ENCODE assay signal across 8 mouse cellular contexts in genomic region chr7:143008996-143009665, GRCm38 (mm10). TPM values are rescaled to one million over a fixed set of nuclear protein-coding genes. Genes with fewer than 3 reads are reported as not detected.
DNase-seq lines count a peak whose midpoint lies in the region; ATAC-seq and TF ChIP-seq lines count a peak whose summit lies in the region.

No protein-coding gene starts in this region.

- no peak for ATAC-seq in embryonic facial prominence, embryonic 11.5 days (replicated peaks; ENCODE audit: insufficient number of reproducible peaks, low FRiP score, low TSS enrichment, low read depth)
- peak; percentile 36 for ATAC-seq in heart, postnatal 0 days (ENCODE audit: insufficient read depth, low read depth)

- WGBS in embryonic facial prominence, embryonic 11.5 days = 50% methylated on average over 3 of the region's 4 CpGs
- WGBS in heart, postnatal 0 days = 38% methylated on average over 3 of the region's 4 CpGs

- peaks cover 4% of the 10 kb centered on the region for H3K4me1 ChIP-seq in embryonic facial prominence, embryonic 11.5 days (ENCODE audit: control insufficient read depth, insufficient read depth, low read length)
- H3K4me1 ChIP-seq in heart, postnatal 0 days (ENCODE audit: control insufficient read depth, insufficient read depth) = peaks cover 67% of the 10 kb centered on the region

- no peak for TF ChIP-seq EP300 in heart, postnatal 0 days (IDR thresholded peaks at IDR 0.05; ENCODE audit: low read depth)

- no peaks in the 10 kb centered on the region for H3K36me3 ChIP-seq in embryonic facial prominence, embryonic 11.5 days (replicated peaks; ENCODE audit: control insufficient read depth, insufficient read depth, low read depth, low read length)
- H3K36me3 ChIP-seq in heart, postnatal 0 days (replicated peaks; ENCODE audit: control insufficient read depth, insufficient read depth, low read length) = no peaks in the 10 kb centered on the region

- H3K4me3 ChIP-seq in embryonic facial prominence, embryonic 11.5 days (ENCODE audit: low read depth, low read length) = no peak overlapping the region
- no peak overlapping the region for H3K4me3 ChIP-seq in heart, postnatal 0 days (ENCODE audit: low read depth, low read length)

- H3K27me3 ChIP-seq in embryonic facial prominence, embryonic 11.5 days (ENCODE audit: control insufficient read depth, insufficient read depth, low read length) = no peaks in the 10 kb centered on the region
- no peaks in the 10 kb centered on the region for H3K27me3 ChIP-seq in heart, postnatal 0 days (ENCODE audit: control insufficient read depth, insufficient read depth, low read length)

- peak overlapping the region; percentile 32; the same call in 1 of the 2 replicates for H3K9ac ChIP-seq in embryonic facial prominence, embryonic 11.5 days (replicated peaks; ENCODE audit: low read length)
- peak overlapping the region; percentile 21; the same call in 1 of the 2 replicates for H3K9ac ChIP-seq in heart, postnatal 0 days (replicated peaks; ENCODE audit: low read depth, low read length)

- DNase-seq in MN1 (ENCODE audit: low spot score) = peak; percentile 52
- peak; percentile 67 for DNase-seq in embryonic facial prominence, embryonic 11.5 days (ENCODE audit: low spot score)
- DNase-seq in heart, postnatal 0 days (ENCODE audit: low spot score) = peak; percentile 63
- DNase-seq in kidney, postnatal 36 days = peak; percentile 34 to 50
- peak; percentile 79 for DNase-seq in mesoderm, embryonic 11.5 days (ENCODE audit: low read depth, low spot score)
- DNase-seq in layer of hippocampus, postnatal 36 days = no peak
- no peak for DNase-seq in layer of hippocampus, adult 9-10 months (ENCODE audit: low spot score)
- no peak for DNase-seq in spleen, postnatal 4 days (ENCODE audit: low spot score in 2 of 2)

- peak overlapping the region; percentile 79 for H3K27ac ChIP-seq in embryonic facial prominence, embryonic 11.5 days (replicated peaks; ENCODE audit: low read depth, low read length)
- H3K27ac ChIP-seq in heart, postnatal 0 days (ENCODE audit: low read depth) = peak overlapping the region; percentile 94

- no peak for TF ChIP-seq CTCF in heart, postnatal 0 days (IDR thresholded peaks at IDR 0.05; ENCODE audit: low read depth)

- H3K4me2 ChIP-seq in embryonic facial prominence, embryonic 11.5 days (ENCODE audit: low read depth, low read length) = no peak overlapping the region
- H3K4me2 ChIP-seq in heart, postnatal 0 days (ENCODE audit: low read depth, low read length) = peak overlapping the region; percentile 34; the same call in 1 of the 2 replicates

- H3K9me3 ChIP-seq in embryonic facial prominence, embryonic 11.5 days (replicated peaks; ENCODE audit: control insufficient read depth, low read length) = no peaks in the 10 kb centered on the region
- H3K9me3 ChIP-seq in heart, postnatal 0 days (replicated peaks; ENCODE audit: control insufficient read depth, low read length) = no peaks in the 10 kb centered on the region

RNA-seq across cellular contexts. Expression of gene Tspan32, which starts 4.3 kb away (rescaled TPM):
- 4.0 and 4.8 TPM in 2 replicates for polyA plus RNA-seq in embryonic facial prominence, embryonic 11.5 days (2014; fragmentation: Nextera tagmentation; extraction: Ambion mirVana)
- total RNA-seq in heart, postnatal 0 days (2014; rRNA removed; ENCODE audit: low replicate concordance) = 0.46 and 0.50 TPM in 2 replicates
- polyA plus RNA-seq in heart, postnatal 0 days (2015; fragmentation: Nextera tagmentation; extraction: Ambion mirVana) = 1.1 and 1.7 TPM in 2 replicates
- under 1 TPM in 1 of 2 experiments, not detected in 1; 0.23 TPM for total RNA-seq in layer of hippocampus, postnatal 36 days (2021)

RNA-seq across cellular contexts. Expression of gene Ascl2, which starts 40.1 kb away (rescaled TPM):
- polyA plus RNA-seq in embryonic facial prominence, embryonic 11.5 days (2014; fragmentation: Nextera tagmentation; extraction: Ambion mirVana) = 0.56 and 0.94 TPM in 2 replicates
- total RNA-seq in heart, postnatal 0 days (2014; rRNA removed; ENCODE audit: low replicate concordance) = not detected in 2 replicates
- not detected in 2 replicates for polyA plus RNA-seq in heart, postnatal 0 days (2015; fragmentation: Nextera tagmentation; extraction: Ambion mirVana)
- total RNA-seq in layer of hippocampus, postnatal 36 days (2021) = under 1 TPM in 1 of 2 experiments, not detected in 1; 0.27 TPM

RNA-seq across cellular contexts. Expression of gene Cd81, which starts 43.4 kb away (rescaled TPM):
- 286 and 304 TPM in 2 replicates for polyA plus RNA-seq in embryonic facial prominence, embryonic 11.5 days (2014; fragmentation: Nextera tagmentation; extraction: Ambion mirVana)
- 1,221 and 1,316 TPM in 2 replicates for total RNA-seq in heart, postnatal 0 days (2014; rRNA removed; ENCODE audit: low replicate concordance)
- 793 and 811 TPM in 2 replicates for polyA plus RNA-seq in heart, postnatal 0 days (2015; fragmentation: Nextera tagmentation; extraction: Ambion mirVana)
- 100 to 1,000 TPM; 441 to 447 TPM for total RNA-seq in layer of hippocampus, postnatal 36 days (2021)

RNA-seq across cellular contexts. Expression of gene Tssc4, which starts 59.9 kb away (rescaled TPM):
- polyA plus RNA-seq in embryonic facial prominence, embryonic 11.5 days (2014; fragmentation: Nextera tagmentation; extraction: Ambion mirVana) = 59.8 and 65.2 TPM in 2 replicates
- total RNA-seq in heart, postnatal 0 days (2014; rRNA removed; ENCODE audit: low replicate concordance) = 61.9 and 71.7 TPM in 2 replicates
- polyA plus RNA-seq in heart, postnatal 0 days (2015; fragmentation: Nextera tagmentation; extraction: Ambion mirVana) = 33.7 and 34.0 TPM in 2 replicates
- total RNA-seq in layer of hippocampus, postnatal 36 days (2021) = 10 to 100 TPM; 40.0 to 46.3 TPM

Comparison
In these comparisons a context has a peak if more than half of its experiments do, and no peak if none do; other contexts are left out.
1. DNase-seq: peak in MN1 (single experiment), embryonic facial prominence, embryonic 11.5 days (single experiment), heart, postnatal 0 days (single experiment), kidney, postnatal 36 days (2 of 2) and mesoderm, embryonic 11.5 days (single experiment); none in layer of hippocampus, postnatal 36 days (0 of 2), layer of hippocampus, adult 9-10 months (single experiment) and spleen, postnatal 4 days (0 of 2).